8 mouse cellular contexts compared by ENCODE assay signal in genomic region chr3:89101812-89102494, GRCm38 (mm10). TPM values are rescaled to one million over a fixed set of nuclear protein-coding genes. Genes with fewer than 3 reads are reported as not detected.
A peak's percentile ranks its signal among the peaks of the same experiment; 100 is the strongest.
DNase-seq lines count a peak whose midpoint lies in the region; ATAC-seq lines count a peak whose summit lies in the region.

Gene Fdps, minus strand, starts transcription at chr3:89101959.

- peaks cover 12% of the 10 kb centered on the region for H3K36me3 ChIP-seq in hindbrain, embryonic 15.5 days

- no peaks in the 10 kb centered on the region for H3K27me3 ChIP-seq in hindbrain, embryonic 15.5 days

- peak within 1 kb of the TSS; percentile 56 for H3K4me3 ChIP-seq in hindbrain, embryonic 15.5 days

- DNase-seq in T-cell, adult 2 months (ENCODE audit: low spot score): peak; percentile 96
- DNase-seq in cerebellum, postnatal 36 days: peak; percentile 93 to 96
- peak; percentile 92 to 98 for DNase-seq in frontal cortex, postnatal 36 days (ENCODE audit: low spot score in 2 of 2)
- peak; percentile 99 for DNase-seq in left cerebral cortex, adult 11 months (ENCODE audit: low spot score)
- DNase-seq in lung, postnatal 4 days: peak; percentile 96 to 97
- peak; percentile 95 for DNase-seq in retina, postnatal 7 days (ENCODE audit: low read depth, low spot score)
- peak; percentile 64 for DNase-seq in urinary bladder, adult 2 months (ENCODE audit: low spot score)

- under 1% methylated on average over 26 of the region's 26 CpGs for WGBS in hindbrain, embryonic 15.5 days

- H3K27ac ChIP-seq in hindbrain, embryonic 15.5 days (replicated peaks): peak within 1 kb of the TSS; percentile 86

- H3K9ac ChIP-seq in hindbrain, embryonic 15.5 days: peak within 1 kb of the TSS; percentile 59

- peak within 1 kb of the TSS; percentile 91 for H3K4me2 ChIP-seq in hindbrain, embryonic 15.5 days

- H3K4me1 ChIP-seq in hindbrain, embryonic 15.5 days (replicated peaks): peaks cover 39% of the 10 kb centered on the region

- H3K9me3 ChIP-seq in hindbrain, embryonic 15.5 days: no peaks in the 10 kb centered on the region

- peak; percentile 99 for ATAC-seq in hindbrain, embryonic 15.5 days (ENCODE audit: low FRiP score, low read depth)

RNA-seq across cellular contexts. Expression of gene Fdps, which starts in this region (rescaled TPM):
- 465 and 483 TPM in 2 replicates for polyA plus RNA-seq in hindbrain, embryonic 15.5 days (2015; fragmentation: Nextera tagmentation; extraction: Ambion mirVana)
- 83.1 and 101 TPM in 2 replicates for polyA plus RNA-seq in urinary bladder, adult 2 months (2012; rRNA removed)

Comparison
In these comparisons a context has a peak if more than half of its experiments do, and no peak if none do; other contexts are left out.
1. Peak in every context shown above with its lines: DNase-seq, ATAC-seq, H3K4me3 ChIP-seq and H3K27ac ChIP-seq.